Comparison of ENCODE assay signal across 32 mouse cellular contexts in genomic region chr7:143493616-143494126, GRCm38 (mm10). TPM values are rescaled to one million over a fixed set of nuclear protein-coding genes. Genes with fewer than 3 reads are reported as not detected.
"Had no signal": no experiment of that assay in that cellular context is flagged by ENCODE, and none has a peak within 500 bp of the region (broad histone marks: within the 10 kb centered on the region; RNA-seq: fewer than 3 reads in every experiment).

No protein-coding gene starts in this region.

- H3K4me2 ChIP-seq: heart, embryonic 12.5 days; hindbrain, embryonic 12.5 days; hindbrain, embryonic 14.5 days; intestine, embryonic 15.5 days; limb, embryonic 12.5 days had no signal

- H3K27ac ChIP-seq: gastrocnemius, adult 2 months; heart, embryonic 10.5 days; hindbrain, embryonic 10.5 days; hindbrain, embryonic 12.5 days; hindbrain, embryonic 14.5 days; intestine, embryonic 15.5 days; layer of hippocampus, adult 2 months; left cerebral cortex, adult 2 months; limb, embryonic 10.5 days; limb, embryonic 12.5 days had no signal

- H3K9ac ChIP-seq: heart, embryonic 12.5 days; hindbrain, embryonic 12.5 days; hindbrain, embryonic 14.5 days; intestine, embryonic 15.5 days; limb, embryonic 12.5 days had no signal

- DNase-seq: gastrocnemius, adult 2 months; gastrocnemius, postnatal 10 days; gastrocnemius, postnatal 25 days; heart, adult 18-20 months; heart, postnatal 10 days; heart, postnatal 4 days; kidney, adult 18-20 months; kidney, adult 8-10 months; kidney, postnatal 10 days; kidney, postnatal 25 days; kidney, postnatal 4 days had no signal

- H3K4me3 ChIP-seq: gastrocnemius, adult 2 months; heart, embryonic 10.5 days; heart, embryonic 12.5 days; hindbrain, embryonic 10.5 days; hindbrain, embryonic 12.5 days; intestine, embryonic 15.5 days; layer of hippocampus, adult 2 months; left cerebral cortex, adult 2 months; limb, embryonic 10.5 days; limb, embryonic 12.5 days had no signal

- H3K27me3 ChIP-seq: intestine, embryonic 15.5 days had no signal

- H3K9me3 ChIP-seq: heart, embryonic 10.5 days; heart, embryonic 12.5 days; hindbrain, embryonic 10.5 days; hindbrain, embryonic 12.5 days; intestine, embryonic 15.5 days; limb, embryonic 10.5 days; limb, embryonic 12.5 days had no signal

- H3K36me3 ChIP-seq: heart, embryonic 10.5 days; heart, embryonic 12.5 days; hindbrain, embryonic 10.5 days; hindbrain, embryonic 12.5 days; intestine, embryonic 15.5 days; limb, embryonic 10.5 days; limb, embryonic 12.5 days had no signal

- ATAC-seq: hindbrain, embryonic 16.5 days; inflammation-experienced regulatory T-cells, adult 6 months; intestine, embryonic 15.5 days; intestine, postnatal 0 days had no signal

- H3K4me1 ChIP-seq: heart, embryonic 12.5 days; hindbrain, embryonic 12.5 days; intestine, embryonic 15.5 days; limb, embryonic 12.5 days had no signal

RNA-seq across cellular contexts. Expression of gene Phlda2, which starts 9.3 kb away (rescaled TPM):
- total RNA-seq: gastrocnemius, adult 2 months; gastrocnemius, postnatal 10 days; gastrocnemius, postnatal 25 days; gastrocnemius, postnatal 4 days; granulocyte monocyte progenitor cell, adult 5-6 weeks; heart, adult 18-20 months; heart, adult 8-10 months; heart, postnatal 10 days; heart, postnatal 25 days; heart, postnatal 4 days; layer of hippocampus, adult 2 months; layer of hippocampus, postnatal 10 days; layer of hippocampus, postnatal 25 days; left cerebral cortex, adult 2 months; left cerebral cortex, postnatal 14 days; left cerebral cortex, postnatal 36 days had no signal
- polyA plus RNA-seq: inflammation-experienced regulatory T-cells, adult 6 months had no signal
